Mouse (Mus musculus): ENCODE measurements at regions not wholly inside any gene's neighbourhood (a gene's known extent, or its start where the extent isn't known, plus 50 kb on each side); places are given as distances from the start of the nearest gene placed in this dataset.

- no peak overlapping the region for H3K27ac ChIP-seq (ENCODE audit: control insufficient read depth, low read depth, low read length)
- H3K4me1 ChIP-seq (ENCODE audit: control insufficient read depth in 1 of 2, insufficient read depth in 2 of 2, low read length in 2 of 2), result no peaks in the 10 kb centered on the region
- H3K79me2 ChIP-seq (ENCODE audit: control insufficient read depth, insufficient read depth, low read length, poor library complexity), result no peaks in the 10 kb centered on the region
- DNase-seq (ENCODE audit: low read depth, low spot score), result no peak
- no peaks in the 10 kb centered on the region for H3K27me3 ChIP-seq (ENCODE audit: control insufficient read depth in 1 of 2, insufficient read depth in 2 of 2, low read length in 2 of 2)
- H3K9ac ChIP-seq (ENCODE audit: control insufficient read depth, low read depth, low read length, poor library complexity, severe bottlenecking), result no peak overlapping the region
- H3K4me3 ChIP-seq (ENCODE audit: control insufficient read depth in 1 of 2, insufficient read depth in 1 of 2, low read depth in 2 of 2, low read length in 2 of 2), result no peak overlapping the region
- no peaks in the 10 kb centered on the region for H3K9me3 ChIP-seq (replicated peaks; ENCODE audit: insufficient read depth, low read length)
- TF ChIP-seq TAL1 (IDR thresholded peaks at IDR 0.05; ENCODE audit: low read length), result no peak
- no peak for TF ChIP-seq BHLHE40 (IDR thresholded peaks at IDR 0.05; ENCODE audit: borderline replicate concordance, low read depth, low read length)
- no peak for TF ChIP-seq GABPA (IDR thresholded peaks at IDR 0.05; ENCODE audit: low read depth, low read length)
- TF ChIP-seq MYB (IDR thresholded peaks at IDR 0.05; ENCODE audit: low read depth, low read length), result no peak
- TF ChIP-seq CTCF (IDR thresholded peaks at IDR 0.05 in 2 of 3, conservative IDR thresholded peaks at IDR 0.05 in 1 of 3; ENCODE audit: control insufficient read depth in 1 of 3, insufficient read depth in 1 of 3, low read depth in 2 of 3, low read length in 3 of 3, poor library complexity in 1 of 3, severe bottlenecking in 1 of 3), result no peak
- TF ChIP-seq ZNF384 (IDR thresholded peaks at IDR 0.05; ENCODE audit: low read depth, low read length), result no peak
- no peak for TF ChIP-seq ELF1 (IDR thresholded peaks at IDR 0.05; ENCODE audit: low read depth, low read length)
- no peak for TF ChIP-seq SIN3A (IDR thresholded peaks at IDR 0.05; ENCODE audit: low read length)
- TF ChIP-seq USF1 (IDR thresholded peaks at IDR 0.05; ENCODE audit: low read depth, low read length), result no peak
- TF ChIP-seq KAT2A (conservative IDR thresholded peaks at IDR 0.05; ENCODE audit: low read depth, low read length), result no peak
- H3K36me3 ChIP-seq (ENCODE audit: control insufficient read depth in 1 of 2, insufficient read depth in 2 of 2, low read length in 2 of 2), result no peaks in the 10 kb centered on the region
Observed at GRCm38 (mm10) chr19:26979322-26979721, 93.6 kb downstream of the Gm815 start.

DNA sequence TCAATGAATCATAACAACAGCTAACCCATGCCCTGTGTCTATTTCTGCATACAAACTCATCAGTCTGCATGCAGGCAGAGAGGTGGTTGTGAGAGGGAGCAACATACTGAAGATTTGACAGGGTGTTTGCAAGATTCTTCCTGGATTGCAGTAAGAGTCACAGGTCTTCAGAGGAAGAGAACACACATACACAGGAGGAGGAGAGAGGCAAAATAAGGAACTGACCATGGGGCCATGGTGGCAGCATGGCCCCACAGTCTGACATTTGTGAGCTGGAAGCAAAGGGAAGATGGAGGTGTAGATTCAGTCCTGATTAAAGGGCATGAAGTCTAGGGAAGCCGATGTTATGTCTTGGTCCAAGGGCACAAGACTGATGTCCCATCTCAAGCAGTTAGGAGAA lies 101.0 kb downstream of the Gm815 start:
- H3K4me1 ChIP-seq (ENCODE audit: control insufficient read depth in 1 of 2, insufficient read depth in 2 of 2, low read length in 2 of 2), result no peaks in the 10 kb centered on the region
- no peaks in the 10 kb centered on the region for H3K27me3 ChIP-seq (ENCODE audit: control insufficient read depth in 1 of 2, insufficient read depth in 2 of 2, low read length in 2 of 2)
- H3K4me3 ChIP-seq (ENCODE audit: control insufficient read depth in 1 of 2, insufficient read depth in 1 of 2, low read depth in 2 of 2, low read length in 2 of 2), result no peak overlapping the region
- TF ChIP-seq MAZ (IDR thresholded peaks at IDR 0.05; ENCODE audit: low read depth, low read length) (no peak), CHD2 (IDR thresholded peaks at IDR 0.05; ENCODE audit: low read length) (no peak), TCF12 (IDR thresholded peaks at IDR 0.05; ENCODE audit: low read depth, low read length) (no peak), ZNF384 (IDR thresholded peaks at IDR 0.05; ENCODE audit: low read depth, low read length) (no peak), POLR2AphosphoS5 (IDR thresholded peaks at IDR 0.05; ENCODE audit: borderline replicate concordance, low read depth, low read length) (no peak), RAD21 (IDR thresholded peaks at IDR 0.05; ENCODE audit: low read depth, low read length) (no peak), MEF2A (IDR thresholded peaks at IDR 0.05; ENCODE audit: extremely low read depth, insufficient replicate concordance, low read depth, low read length, poor library complexity, severe bottlenecking) (no peak), MXI1 (IDR thresholded peaks at IDR 0.05; ENCODE audit: low read depth, low read length) (no peak), BHLHE40 (IDR thresholded peaks at IDR 0.05; ENCODE audit: borderline replicate concordance, low read depth, low read length) (no peak), GABPA (IDR thresholded peaks at IDR 0.05; ENCODE audit: low read depth, low read length) (no peak), MAX (IDR thresholded peaks at IDR 0.05; ENCODE audit: low read length) (no peak), KAT2A (conservative IDR thresholded peaks at IDR 0.05; ENCODE audit: low read depth, low read length) (no peak), MYB (IDR thresholded peaks at IDR 0.05; ENCODE audit: low read depth, low read length) (no peak), MAFK (IDR thresholded peaks at IDR 0.05; ENCODE audit: borderline replicate concordance, low read depth, low read length) (no peak), UBTF (IDR thresholded peaks at IDR 0.05; ENCODE audit: borderline replicate concordance, insufficient read depth, low read depth, low read length) (no peak)
- H3K9ac ChIP-seq (ENCODE audit: control insufficient read depth, low read depth, low read length, poor library complexity, severe bottlenecking), result no peak overlapping the region
- H3K36me3 ChIP-seq (ENCODE audit: control insufficient read depth in 1 of 2, insufficient read depth in 2 of 2, low read length in 2 of 2), result no peaks in the 10 kb centered on the region
- H3K79me2 ChIP-seq (ENCODE audit: control insufficient read depth, insufficient read depth, low read length, poor library complexity), result no peaks in the 10 kb centered on the region
- H3K9me3 ChIP-seq (replicated peaks; ENCODE audit: insufficient read depth, low read length), result no peaks in the 10 kb centered on the region
- no peak for DNase-seq (ENCODE audit: low read depth, low spot score)
- H3K27ac ChIP-seq (ENCODE audit: control insufficient read depth, low read depth, low read length), result no peak overlapping the region
